Mouse (Mus musculus) ovary, postnatal 14 days (tissue): ENCODE measurements around the gene Tubg1.
"Not testable (repeated sequence)": the region's sequence is repeated elsewhere in the genome, so short reads cannot be mapped to it uniquely, and the experiment has no call there.

ENCODE experiments used
- DNase-seq: peaks from one replicate; pipeline ENCODE4 v3.0.0; 2022; ENCODE audit warnings: low spot score

Tubg1 gene

DNA sequence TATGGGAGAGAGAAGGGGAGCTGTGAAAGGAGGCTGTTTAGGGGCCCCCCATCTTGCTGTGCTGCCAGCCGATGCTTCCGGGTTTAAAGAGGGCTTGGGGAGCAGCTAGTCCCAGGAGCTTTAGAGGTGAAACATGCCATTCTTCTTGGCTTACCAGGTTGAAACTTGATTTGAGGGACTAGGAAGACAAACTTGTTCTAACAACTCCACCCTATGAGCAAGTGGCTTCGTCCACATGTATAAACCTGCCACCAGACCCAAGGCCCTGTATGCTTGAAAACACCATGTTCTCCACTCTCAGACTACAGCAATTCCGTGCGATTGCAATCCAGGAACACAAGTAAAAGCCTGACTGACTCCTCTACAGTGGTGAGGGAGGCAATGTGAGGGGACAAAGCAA lies 16.7 kb upstream of the Tubg1 start:
- no peak for DNase-seq

DNA sequence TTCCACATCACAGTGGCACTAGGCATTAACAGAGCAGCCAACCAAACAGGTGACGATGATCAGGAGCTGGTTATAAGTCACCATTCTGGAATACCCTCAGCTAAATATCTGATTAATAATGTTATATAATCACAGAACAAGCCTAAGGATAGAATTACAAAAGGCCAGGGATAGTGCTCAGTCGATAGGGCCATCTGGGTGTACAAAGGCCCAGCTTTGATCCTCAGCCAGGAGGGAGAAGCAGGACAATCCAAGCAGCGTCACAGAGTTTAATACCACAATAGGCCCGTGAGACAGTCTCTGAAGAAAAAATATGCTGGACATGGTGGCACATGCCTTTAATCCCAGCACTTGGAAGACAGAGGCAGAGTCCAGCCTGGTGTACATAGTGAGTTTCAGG lies 10.4 kb upstream of the Tubg1 start:
- DNase-seq, result no peak

DNA sequence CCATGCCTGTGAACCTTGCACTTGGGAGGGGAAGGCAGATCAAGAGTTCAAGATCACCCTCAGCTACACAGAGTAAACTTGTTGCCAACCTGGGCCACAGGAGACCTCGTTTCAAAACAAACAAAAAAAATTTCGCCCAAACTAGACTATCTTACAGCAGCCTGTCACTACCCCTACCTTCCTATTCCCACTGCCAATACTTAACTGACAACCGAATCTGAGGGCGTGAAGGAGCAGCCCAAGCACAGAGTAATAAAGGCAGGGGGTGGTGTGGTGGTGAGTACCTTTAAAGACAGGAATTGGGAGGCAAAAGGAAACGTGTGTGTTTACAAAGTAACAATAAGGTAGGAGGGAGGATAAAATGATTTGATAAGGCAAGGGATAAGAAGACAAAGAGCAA lies 9.0 kb upstream of the Tubg1 start:
- DNase-seq, result no peak

DNA sequence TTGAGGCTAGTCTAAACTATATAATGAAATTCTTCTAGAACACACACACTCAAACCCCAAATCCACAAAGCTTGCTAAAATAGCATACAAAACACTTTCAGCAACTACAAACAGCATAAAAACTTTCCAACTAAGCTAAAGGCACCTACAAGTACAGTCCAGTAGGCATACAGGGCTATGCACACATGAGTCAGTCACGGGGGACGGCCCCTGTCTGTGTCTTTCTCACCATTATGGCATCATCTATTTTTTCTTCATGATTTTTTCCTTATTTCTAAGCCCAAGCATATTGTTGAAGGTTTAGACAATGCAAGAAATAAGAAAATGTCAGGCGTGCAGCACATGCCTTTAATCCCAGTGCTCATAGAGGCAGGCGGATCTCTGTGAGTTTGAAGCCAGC lies 8.6 kb upstream of the Tubg1 start:
- no peak for DNase-seq

DNA sequence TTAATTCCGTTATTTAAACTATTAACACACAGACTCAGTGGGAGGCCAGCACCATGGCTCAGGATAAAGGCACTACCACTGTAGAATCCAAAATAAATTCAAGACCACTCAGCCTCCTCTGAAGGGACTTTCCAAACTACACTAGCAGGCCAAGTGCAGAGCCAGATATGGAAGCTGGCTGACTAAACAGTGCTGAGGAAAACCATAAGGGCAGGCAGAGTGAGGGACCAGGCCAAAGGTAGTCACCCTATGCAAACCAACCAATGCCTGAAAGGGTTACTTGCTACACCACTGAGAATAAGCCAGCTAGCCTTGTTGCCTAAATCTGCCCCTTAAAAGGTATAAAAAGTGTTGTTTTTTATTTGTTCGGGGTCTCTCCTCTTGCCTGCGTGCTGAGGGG lies 7.6 kb upstream of the Tubg1 start:
- DNase-seq, result no peak

DNA sequence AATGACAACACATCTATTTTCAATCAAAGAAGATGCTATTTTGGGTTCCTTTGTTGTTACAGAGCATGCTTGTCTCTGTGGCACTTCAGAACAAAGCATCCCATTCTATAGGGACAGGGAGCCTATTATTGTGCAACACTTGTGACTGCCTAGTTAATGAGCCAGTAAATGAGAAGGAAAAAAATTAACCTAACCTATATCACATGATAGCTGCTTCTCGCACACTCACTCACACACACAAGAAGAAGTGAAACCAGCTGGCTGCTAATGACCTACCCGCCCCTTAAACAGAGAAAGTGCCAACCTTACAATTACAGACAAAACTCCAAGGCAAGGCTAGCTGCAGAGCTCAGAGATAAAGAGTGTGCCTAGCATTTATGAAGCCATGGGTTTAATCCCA lies 4.2 kb upstream of the Tubg1 start:
- DNase-seq, result no peak

DNA sequence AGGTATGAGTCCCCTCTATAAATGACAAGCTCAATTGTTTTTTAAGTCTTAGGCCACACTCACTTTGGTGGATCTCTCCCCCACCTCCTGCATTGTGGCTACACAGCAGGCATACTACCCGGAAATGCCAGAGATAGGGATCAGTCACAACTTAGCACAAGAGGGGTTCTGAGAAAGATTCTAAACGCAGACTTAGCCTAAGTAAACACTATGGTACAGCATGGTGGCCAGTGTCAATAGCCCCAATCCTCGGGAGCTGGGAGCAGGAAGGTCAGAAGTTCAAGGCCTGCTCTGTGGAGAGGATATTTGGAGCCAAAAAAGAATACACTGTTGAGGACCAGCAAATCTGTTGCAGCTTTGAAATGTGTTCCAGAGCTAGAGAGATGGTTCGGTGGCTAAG lies 1.6 kb upstream of the Tubg1 start:
- DNase-seq, result no peak

DNA sequence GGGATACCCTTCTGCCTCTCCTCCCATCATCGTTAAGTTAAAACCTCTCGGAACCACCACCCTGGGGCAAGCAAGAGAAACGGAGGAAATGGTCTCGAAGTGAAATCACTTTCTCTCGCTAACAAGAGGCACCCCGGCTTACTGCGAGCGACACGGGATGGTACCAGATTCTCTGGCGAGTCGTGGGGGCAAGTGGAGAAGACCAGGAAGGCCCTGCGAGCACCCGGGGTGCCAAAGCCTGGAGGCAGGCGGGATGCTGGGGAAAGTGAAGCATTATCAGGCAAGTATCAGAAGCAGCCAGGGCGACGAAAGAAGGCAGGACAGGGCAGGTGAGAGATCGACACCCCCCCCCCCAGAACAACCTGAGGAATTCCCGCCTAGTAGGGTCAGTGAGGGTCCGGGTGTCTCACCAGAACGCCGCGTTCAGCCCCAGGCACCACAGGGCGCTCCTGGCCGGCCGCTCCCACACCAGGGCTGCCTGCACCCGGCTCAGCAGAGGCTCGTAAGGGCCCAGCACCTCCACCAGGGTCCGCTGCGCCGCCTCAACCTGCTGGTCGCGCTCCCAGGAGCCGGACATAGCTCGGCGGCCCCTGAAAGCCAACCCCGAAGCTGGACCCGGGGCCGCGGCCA lies 492 bp upstream of the Tubg1 start:
- no peak for DNase-seq

DNA sequence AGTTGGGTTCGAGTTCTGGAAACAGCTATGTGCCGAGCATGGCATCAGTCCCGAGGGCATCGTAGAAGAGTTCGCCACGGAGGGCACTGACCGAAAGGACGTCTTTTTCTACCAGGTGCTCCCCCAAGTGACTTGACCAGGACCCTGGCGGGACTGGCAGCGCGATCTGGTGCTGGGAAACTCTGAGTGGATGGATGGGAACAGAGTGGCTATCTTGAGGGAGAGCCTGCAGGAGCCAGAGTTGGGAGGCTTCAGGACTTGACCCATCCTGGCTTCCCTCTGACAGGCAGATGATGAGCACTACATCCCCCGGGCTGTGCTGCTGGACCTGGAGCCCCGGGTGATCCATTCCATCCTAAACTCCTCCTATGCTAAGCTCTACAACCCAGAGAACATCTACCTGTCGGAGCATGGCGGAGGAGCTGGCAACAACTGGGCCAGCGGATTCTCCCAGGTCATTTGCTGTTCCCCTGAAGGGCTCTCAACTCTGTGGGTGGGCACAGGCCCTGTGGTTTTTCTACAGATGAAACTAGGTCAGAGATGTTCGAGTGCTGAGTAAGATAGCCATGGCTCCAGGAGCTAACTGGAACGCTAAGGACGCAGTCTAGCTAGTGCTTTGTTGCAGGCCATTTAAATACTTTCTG lies 929 bp downstream of the Tubg1 start:
- no peak for DNase-seq

DNA sequence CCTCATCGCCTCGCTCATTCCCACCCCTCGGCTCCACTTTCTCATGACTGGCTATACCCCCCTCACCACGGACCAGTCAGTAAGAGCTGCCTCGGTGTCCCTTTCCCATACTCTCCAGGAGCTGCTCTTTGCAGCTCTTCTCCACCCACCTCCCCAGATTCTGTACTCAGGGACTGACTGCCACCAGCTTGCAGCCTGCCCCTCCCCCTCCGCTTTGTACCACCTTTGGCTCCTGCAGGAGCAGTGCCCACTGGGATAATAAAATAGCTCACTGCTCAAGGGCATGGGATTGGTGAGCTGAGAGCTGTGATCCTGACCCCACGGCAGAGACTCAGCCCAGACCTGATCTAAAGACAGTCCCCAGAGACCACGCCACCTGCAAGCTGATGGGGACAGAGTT lies 4.8 kb downstream of the Tubg1 start:
- not testable (repeated sequence) for DNase-seq

DNA sequence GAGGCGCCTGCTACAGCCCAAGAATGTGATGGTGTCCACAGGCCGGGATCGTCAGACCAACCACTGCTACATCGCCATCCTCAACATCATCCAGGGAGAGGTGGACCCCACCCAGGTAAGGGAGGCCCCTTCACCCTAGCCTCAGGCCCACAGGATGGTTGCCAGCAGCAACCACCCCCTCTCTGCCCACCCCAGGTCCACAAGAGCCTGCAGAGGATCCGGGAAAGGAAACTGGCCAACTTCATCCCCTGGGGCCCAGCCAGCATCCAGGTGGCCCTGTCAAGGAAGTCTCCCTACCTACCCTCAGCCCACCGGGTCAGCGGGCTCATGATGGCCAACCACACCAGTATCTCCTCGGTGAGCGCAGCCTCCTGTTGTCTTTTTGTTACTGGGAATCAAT lies 5.3 kb downstream of the Tubg1 start:
- DNase-seq, result not testable (repeated sequence)

DNA sequence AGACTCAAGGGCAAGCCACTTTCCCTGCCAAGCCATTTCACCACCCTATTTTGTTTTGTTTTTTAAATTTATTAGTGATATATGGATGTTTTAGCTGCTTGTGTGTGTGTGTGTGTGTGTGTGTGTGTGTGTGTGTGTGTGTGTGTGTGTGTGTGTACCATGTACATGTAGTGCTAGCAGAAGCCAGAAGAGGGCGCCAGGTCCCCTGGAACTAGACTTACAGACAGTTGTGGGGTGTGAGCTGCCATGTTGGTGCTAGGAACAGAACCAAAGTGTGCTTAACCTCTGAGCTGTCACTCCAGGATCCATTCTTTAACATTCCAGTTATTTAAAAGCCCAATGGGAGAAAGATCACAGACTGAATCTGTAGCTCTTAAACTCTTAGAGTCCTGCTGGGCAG lies 7.3 kb downstream of the Tubg1 start:
- DNase-seq, result no peak

DNA sequence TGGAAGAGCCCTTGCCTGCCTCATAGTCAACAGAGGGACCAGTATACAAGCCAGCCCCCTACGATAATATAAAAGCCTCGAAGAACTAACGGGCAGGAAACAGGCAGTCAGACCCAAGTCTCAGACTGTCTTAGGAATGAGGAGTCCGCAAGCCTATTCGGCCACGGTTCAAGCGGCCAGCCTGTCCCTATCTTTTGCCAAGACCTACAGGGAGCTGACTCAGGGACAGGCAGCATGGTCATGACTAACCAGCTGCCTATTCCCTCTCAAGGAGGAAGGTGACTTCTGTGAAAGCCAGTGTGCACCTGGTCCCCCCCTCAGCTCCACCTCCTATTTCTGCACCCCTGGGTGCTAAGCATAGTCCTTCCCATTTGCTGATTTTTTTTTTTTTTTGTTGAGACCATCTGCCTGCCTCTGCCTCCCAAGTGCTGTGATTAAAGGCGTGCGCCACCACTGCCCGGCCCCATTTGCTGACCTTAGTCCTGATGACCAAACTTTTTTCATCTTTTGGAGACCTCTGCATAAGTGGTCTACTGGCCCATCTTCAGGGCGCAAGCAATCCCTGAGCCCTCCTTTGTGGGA lies 9.3 kb downstream of the Tubg1 start:
- no peak for DNase-seq

DNA sequence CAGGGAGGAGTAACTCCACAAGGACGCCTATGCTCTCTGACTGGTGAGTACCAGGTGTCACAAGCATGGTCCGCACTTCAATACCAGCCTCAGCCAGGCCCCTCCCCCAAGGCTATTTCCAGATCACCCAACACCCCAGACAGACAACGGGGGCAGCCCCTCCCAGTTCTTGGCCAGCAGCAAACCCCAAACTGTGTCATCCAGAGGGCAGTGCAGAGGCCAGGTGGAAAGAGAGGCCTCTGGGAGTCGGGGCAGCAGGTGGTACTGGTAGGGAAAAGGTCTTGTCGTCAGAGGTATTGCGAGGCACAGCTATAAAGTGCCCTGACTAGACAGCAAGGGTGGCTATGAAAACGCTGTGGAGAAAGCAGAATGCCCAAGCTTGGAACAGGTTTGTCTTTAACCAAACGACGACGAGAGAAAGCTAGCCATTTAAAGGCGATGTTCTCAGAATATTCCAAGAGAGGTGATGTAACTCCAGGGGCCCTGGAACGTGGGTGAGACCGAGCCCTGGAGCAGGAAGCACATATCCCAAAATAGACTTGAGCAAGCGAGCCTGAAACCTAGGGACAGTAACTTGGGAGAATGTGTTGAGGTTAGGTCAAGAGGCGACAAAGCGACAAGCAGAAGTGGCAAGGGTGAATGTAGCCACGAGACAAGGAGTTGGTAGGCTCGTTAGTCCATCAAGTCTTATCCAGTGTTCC lies 10.5 kb downstream of the Tubg1 start:
- no peak for DNase-seq

DNA sequence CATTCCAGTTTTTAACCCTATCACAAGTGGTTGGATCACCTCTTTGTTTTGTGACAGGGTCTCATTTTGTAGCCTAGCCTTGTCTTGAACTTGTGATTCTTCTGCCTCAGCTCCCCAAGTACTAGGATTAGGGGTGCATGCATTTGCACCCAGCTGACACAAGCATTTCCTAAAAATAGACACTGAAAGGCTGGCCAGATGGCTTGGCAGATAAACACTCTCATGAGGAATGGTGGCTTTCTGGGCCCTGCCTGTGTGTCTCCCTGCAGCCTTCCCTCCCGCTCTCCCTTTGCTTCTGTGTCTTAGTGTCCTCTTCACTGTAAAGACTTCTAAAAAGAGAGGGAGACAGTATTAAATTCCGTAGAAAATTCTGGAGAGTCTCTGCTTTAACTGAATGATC lies 11.4 kb downstream of the Tubg1 start:
- no peak for DNase-seq

DNA sequence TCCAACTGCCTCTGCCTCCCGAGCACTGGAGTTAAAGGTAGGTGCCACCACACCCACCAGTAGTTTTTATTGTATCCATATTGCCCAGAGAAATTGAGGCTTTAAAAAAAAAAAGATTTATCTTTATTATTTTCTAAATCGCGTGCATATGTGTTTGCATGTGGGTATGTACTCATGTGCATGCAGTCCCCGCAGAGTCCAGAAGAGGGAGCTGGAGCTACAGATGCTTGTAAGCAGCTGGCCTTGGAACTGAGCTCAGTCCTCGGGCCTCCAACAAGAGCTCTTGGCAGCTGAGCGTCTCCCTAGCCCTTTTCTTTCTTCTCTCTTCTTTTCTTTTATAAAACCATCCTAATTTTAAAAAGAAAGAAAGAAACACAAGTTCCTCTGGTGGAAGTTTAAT lies 12.0 kb downstream of the Tubg1 start:
- DNase-seq, result no peak

DNA sequence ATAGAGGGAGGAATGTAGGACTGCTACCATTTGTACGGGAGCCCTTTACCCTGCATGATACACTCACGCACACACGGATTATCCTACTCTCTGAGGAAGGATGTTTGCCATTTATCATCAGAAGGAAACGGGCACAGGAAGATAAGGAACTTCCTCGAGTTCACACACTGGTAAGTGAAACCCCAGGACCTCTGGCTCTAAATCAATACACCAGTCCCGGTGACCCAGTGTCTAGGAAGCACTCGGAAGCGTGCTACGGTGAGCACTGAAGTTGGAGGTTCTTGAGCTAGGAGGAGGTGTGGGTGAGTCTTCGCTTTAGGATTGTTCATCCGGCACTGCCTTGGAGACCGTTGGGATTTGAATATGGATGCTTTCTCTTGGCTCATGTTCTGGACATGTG lies 13.3 kb downstream of the Tubg1 start:
- DNase-seq, result no peak

DNA sequence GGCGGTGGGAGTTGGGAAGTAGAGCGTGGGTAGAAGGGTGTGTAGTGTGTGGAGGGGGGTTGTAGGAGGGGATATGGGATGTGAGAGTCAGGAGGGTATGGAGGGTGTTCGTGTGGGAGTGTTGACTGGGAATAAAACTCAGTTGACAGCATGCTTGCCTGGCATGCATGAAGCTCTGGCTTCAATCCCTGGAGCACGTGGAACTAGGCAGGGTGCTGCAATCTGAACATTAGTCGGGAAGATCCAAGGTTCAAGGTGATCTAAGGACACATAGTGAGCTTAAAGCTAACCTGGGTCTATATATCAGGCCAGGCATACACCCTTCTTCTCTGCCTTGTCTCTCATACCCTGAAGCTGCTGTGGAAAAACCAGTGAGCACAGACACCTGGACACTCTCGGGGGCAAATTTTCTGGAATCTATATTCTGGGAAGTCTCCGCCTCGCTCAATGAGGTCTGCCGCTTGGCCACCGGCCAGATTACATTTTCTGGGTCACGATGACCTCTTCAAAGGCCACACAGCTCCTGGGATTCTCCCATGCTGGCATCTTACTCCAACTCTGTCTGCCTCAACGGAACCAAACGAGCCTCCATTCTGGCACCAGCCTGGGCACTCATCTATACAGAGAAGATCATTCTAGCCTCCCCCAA lies 14.6 kb downstream of the Tubg1 start:
- no peak for DNase-seq

DNA sequence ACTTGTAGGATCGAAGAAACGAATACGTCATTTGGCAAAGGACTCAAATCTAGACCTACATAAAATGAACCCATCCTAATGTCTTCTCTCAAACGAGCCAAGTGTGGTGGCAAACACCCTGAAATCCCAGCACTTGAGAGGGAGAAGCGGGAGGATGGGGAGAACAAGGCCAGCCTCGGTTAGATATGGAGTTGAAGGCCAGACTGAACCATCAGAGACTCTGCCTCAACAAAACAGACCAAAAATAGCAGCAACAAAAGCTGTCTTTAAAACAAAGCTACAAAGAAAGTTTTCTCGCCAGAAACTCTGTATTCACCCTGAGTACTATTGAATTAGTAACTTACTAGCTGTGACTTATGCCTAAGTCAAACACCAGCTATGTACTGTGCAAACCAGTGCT lies 17.3 kb downstream of the Tubg1 start:
- DNase-seq, result no peak

DNA sequence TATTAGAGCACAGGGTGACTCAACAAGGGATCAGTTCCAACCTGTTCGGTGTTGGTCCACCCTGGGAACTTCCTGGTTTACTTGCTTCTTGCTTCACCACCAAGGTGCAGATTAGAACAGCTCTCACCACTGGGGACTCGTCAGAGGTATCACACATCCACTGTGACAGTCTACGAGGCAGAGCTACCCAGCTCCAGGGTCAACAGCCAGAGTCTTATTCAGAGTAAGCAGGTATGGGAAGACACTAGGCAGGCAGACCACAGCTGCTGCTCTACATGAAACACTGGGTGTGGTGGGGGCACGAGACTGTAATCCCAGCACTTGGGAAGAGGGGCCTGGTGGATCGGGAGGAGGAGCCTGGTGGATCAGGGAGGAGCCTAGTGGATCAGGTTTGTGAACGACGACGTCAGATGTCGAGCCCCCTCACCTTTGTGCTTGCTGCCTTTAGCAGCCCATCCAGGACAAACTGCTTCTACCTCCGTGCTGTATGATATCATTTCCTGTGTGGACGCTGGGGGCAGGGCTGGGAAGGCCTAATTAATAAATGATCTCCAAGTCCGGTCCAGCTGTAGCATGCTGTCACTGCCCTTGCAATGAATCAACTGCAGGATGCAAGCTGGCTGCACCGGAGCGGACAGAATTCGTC lies 18.9 kb downstream of the Tubg1 start:
- no peak for DNase-seq

DNA sequence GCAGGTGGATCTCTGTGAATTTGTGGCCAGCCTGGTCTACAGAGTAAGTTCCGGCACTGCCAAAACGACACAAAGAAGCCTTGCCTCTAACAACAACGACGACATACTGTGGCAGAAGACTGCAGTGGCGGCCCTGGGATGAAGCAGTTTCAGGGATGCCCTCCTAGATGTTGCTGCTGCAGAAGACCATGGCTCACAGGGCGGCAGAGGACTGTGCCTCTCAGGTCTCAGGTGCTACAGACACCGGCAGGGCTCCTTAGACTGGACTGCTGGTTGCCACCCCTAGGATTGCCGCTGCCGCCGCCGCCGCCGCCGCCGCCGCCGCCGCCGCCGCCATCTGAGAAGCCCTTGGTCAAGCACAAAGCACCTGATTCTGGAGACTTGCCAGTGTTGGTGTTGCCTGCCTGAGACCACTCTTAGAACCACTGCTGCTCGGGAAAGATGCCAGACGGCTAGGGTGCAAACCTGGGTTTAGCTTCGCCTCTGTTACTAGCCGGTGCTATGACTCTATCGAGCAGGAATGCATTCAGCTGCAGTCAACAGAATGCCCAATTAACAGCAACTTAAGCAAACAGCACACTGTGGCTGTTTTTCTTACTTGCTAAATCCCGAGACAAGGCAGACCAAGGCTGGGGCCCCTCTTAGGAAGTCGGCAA lies 20.6 kb downstream of the Tubg1 start:
- DNase-seq, result no peak

DNA sequence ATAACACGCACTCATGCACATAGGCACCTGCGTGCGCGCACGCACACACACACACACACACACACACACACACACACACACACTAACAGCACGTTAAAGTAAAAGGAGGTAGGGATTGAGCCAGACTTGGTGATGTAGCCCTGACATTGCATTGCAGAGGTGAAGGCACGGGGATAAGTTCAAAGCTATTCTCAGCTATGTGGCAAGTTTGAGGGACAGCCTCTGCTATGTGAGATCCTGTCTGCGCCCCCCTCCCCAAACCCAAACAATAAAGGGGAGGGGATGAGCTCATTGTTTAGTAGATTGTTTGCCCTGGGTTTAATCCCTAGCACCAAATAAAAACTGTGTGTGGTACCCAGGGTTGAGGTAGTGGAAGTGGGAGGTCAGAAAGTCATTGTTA lies 21.4 kb downstream of the Tubg1 start:
- DNase-seq, result no peak
